Mouse (Mus musculus) G1E (cell line): ENCODE measurements at regions not wholly inside any gene's neighbourhood (a gene's known extent, or its start where the extent isn't known, plus 50 kb on each side); places are given as distances from the start of the nearest gene placed in this dataset.

Experiments
- CTCF ChIP-seq: IDR thresholded peaks from 2 replicates; pipeline ENCODE4 v1.5.1; 2012; ENCODE audit warnings: low read depth, low read length, inconsistent platforms, mixed read lengths
- GATA1 ChIP-seq: IDR thresholded peaks from 2 replicates; pipeline ENCODE4 v1.6.1; 2012; ENCODE audit warnings: borderline replicate concordance, low read length, inconsistent platforms, mixed read lengths
- TAL1 ChIP-seq: conservative IDR thresholded peaks from 2 replicates; pipeline ENCODE4 v1.6.1; 2012; ENCODE audit warnings: low read depth, low read length, inconsistent platforms, mixed read lengths

DNA sequence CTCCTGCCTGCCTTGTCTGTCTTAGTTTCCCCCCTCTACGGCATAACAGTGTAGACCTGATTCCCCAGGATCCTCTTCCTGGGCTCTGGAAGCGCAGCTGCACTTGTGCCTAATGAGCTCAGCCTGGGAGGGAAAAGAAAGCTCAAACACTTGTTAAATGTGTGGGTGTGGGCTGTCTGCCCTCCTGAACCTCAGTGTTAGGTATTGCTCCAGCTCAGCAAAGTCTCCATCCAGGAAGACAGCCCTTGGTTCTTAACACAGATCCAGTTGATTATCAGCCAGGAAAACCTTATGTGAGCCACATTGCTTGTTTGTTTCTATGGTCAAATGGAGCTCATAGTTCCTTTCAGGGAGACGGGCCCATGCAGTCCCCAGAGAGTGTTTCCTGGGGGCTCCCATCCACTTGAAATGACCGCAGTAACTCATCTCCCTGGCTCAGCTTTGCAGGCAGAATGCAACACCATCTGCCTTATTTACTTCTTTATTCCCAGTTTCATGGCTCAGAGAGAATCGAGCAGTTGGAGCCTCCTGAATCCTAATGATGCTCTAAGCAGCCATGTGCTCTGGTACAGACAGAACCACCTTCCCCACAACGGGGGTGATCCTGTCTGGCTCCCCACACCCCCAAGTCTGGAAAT, 88.4 kb upstream of the Ywhaq start:
- TF ChIP-seq TAL1 (no peak), GATA1 (no peak), CTCF (no peak)
